Mouse (Mus musculus): Measurements from ENCODE around the gene Gm12248.

GRCm38 (mm10) chr11:58029869-58030268 lies 63.1 kb downstream of the Gm12248 start:
- TF ChIP-seq CTCF (IDR thresholded peaks at IDR 0.05; ENCODE audit: low read depth, low read length), result no peak
- TF ChIP-seq POLR2A (IDR thresholded peaks at IDR 0.05; ENCODE audit: insufficient read depth, low read length), result no peak

Measured in ES-Bruce4 (cell line).